Mouse (Mus musculus): ENCODE measurements around the gene Cfap221. TPM values are rescaled to one million over a fixed set of nuclear protein-coding genes. Genes with fewer than 3 reads are reported as not detected.

Gene Cfap221
- under 1 TPM; 0.36 to 0.44 TPM for total RNA-seq (2021)

DNA sequence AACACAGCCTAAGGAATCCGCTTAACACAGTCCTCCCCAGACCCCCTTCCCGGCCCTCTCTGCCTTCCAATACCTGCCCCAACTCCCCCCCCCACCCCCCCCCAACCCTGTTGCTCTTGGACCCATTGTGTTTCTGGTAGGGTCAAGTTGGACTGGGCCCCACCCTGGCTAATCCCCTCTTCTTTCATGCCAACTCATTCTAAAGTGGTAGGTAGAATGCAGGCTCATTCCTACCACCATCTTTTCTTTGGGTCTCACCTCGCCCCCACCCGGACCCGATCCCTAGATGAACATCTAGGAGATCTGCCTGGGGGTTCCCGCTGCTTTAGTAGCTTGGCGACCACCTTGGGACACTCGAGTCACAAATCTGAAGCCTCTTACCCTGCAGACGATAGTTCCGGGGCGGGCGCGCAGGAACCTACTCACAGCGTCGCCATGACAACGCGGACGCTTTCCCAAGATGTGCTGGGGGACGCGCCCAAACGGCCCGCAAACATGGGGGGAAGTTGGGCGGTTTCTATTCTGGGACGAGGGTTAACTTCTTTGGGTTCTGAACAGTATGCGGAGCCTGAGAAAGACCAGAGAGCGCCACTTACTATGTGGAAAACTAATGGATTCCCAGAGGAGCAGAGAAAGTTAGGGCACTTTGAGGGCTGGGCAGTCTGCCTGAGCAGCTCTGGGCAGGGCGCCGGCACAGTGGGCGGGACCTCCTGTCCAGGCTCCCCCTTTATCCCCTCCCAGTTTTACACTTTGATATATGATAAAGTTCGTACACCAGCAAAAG is at the start of gene Cfap221:
Cfap221 (minus strand) TSS at position 437 of the 784 bp plus-strand sequence.
- intact Hi-C loops (cut with DNase I), result no loop called here

DNA sequence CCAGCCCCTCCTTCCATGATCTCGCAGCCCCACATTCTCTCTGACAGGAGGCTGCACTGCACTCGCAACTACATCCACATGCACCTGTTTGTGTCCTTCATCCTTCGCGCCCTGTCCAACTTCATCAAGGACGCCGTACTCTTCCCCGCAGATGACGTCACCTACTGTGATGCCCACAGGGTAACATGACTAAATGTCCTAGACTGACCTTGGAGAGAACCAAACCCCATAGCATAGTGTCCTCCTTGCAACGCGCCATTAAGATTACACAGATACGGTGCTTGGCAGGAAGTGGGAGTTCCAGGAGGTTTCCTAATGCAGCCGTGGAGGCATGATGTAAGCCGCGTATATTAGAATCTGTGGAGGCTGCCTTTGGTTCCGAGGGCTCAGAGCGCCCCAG is 47.5 kb upstream of the Cfap221 start:
- DNase-seq, result no peak
- intact Hi-C loops (cut with DNase I), result no loop called here

More for the DNA sequence above, at the start of gene Cfap221:
- peak; percentile 62 for DNase-seq

DNA sequence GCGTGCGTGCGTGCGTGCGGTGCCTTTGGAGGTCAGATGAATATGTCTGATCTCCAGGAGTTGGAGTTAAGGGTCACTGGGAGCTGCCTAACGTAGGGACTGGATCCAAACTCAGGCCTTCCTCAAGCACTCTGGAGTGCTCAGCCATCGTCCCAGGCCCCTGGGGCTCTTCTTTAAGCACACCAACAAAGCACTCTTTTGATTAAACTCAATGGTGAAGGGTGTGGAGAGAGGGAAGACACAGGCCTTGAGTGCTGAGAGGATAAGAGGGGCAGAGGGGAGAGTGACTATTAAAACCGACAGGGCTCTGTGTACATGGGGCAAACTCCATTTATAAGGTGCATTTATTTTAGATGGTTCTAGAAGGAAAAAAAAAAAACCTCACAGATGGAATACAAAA is 45.4 kb upstream of the Cfap221 start:
- intact Hi-C loops (cut with DNase I), result no loop called here
- DNase-seq, result no peak

DNA sequence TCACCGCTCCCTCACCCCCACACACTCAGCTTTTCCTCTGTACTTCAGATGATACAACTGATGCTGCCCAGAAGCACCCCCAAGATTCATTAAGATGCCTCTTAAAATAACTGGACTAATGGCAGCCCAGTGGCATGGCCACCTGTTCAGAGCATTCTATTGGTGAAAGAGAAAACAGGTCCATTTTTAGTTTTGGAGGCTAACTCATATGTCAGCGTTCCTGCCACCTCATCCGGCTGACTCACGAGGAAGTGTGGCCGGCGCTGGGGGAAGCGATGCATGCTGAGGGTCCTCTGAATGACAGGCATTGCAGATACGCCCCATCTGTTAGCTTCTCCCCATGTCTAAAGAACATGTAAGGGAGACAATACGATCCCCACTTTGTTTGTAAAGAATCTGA is 41.6 kb upstream of the Cfap221 start:
- intact Hi-C loops (cut with DNase I), result no loop called here
- DNase-seq, result no peak

DNA sequence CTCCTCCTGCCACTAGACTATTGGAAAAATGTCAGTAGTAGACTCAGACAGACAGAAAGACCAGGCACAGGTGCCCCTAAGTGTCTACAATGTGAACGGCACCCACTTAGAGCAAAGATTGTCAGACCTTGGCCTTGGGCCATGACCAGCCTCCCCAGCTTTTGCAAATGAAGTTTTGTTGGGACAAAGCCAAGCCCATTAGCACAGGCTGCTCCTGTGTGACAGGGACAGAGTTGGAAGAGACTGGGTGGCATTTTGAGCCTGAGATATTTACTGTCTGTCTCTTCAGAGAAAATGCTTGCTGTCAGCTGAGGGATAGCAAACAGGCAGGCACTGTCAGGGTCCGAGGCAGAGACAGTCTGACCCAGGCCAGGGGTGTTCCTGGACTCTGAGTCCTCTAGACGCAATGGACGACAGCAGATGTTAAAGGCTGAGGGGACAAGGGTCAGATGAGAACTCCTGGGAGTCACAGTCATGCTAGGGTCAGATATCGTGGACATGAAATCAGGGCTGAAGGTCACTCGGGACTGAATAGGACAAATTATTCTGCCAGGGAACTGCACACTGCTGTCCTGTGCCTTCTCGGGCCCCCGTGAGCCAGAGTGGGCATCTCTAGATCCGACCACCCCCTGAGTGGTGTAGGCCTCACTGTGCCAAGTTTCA is 40.1 kb upstream of the Cfap221 start:
- intact Hi-C loops (cut with DNase I), result no loop called here
- DNase-seq, result peak; percentile 55

DNA sequence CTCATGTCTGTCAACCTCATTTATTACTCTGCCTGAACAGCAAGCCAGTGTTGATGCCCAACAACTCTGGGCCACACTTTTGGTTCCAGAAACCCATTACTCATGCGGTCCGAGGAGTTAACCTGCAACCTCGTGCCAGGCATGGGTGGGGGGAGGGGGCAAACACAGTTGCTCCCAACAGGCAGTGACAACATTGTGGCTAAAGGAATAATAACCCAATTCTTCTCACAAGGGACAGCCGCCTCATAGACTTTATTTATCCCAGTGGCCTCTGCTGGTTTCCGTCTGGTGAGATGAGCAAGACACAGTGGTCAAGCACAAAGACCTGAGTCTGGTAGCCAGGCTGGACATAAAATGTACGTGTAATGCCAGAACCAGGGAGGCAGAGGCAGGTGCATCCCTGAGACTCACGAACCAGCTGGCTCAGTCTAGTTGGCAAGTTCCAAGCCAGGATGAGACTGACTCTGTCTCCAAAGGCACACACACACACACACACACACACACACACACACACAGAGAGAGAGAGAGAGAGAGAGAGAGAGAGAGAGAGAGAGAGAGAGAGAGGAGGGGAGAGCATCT is 38.5 kb upstream of the Cfap221 start:
- intact Hi-C loops (cut with DNase I), result no loop called here
- no peak for DNase-seq

DNA sequence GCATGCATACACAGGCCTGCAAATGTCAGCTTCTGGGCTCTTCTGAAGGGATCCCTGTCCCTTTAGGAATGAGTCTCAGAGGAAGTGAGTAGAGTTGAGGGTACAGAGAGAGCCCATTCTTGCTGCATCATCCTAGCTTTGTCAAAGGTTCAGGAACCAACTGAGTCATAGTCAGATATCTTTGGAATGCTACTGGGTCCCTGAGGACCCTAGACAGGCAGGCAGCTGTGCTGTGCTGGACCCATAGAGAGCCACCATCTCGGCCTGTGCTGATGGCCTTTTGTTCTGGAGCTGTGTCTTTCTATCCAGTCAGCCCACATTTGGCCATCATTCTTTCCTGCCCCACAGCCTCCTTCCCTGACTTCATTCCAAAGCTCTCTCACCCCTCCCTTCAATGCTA is 37.8 kb upstream of the Cfap221 start:
- DNase-seq, result no peak

DNA sequence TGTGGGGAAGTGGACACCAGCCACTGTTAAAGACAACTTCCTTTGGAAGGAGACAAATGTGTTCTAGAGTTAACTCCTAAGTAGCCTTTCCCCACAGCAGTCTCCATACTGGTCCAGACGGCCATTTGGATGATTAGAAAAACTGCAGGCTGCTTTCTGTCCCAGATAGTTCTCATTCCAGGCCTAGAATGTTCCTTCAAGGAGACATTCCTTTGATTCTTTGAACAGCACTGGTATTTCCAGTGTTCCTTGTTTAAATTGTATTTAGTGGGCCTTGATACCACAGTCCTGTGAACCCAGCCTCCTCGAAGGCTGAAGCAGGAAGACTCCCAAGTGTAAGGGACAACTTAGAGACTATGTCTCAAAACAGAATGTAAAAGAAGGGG is 36.4 kb upstream of the Cfap221 start:
- DNase-seq, result no peak
- intact Hi-C loops (cut with DNase I), result no loop called here

More for the DNA sequence above, 37.8 kb upstream of the Cfap221 start:
- intact Hi-C loops (cut with DNase I), result no loop called here

DNA sequence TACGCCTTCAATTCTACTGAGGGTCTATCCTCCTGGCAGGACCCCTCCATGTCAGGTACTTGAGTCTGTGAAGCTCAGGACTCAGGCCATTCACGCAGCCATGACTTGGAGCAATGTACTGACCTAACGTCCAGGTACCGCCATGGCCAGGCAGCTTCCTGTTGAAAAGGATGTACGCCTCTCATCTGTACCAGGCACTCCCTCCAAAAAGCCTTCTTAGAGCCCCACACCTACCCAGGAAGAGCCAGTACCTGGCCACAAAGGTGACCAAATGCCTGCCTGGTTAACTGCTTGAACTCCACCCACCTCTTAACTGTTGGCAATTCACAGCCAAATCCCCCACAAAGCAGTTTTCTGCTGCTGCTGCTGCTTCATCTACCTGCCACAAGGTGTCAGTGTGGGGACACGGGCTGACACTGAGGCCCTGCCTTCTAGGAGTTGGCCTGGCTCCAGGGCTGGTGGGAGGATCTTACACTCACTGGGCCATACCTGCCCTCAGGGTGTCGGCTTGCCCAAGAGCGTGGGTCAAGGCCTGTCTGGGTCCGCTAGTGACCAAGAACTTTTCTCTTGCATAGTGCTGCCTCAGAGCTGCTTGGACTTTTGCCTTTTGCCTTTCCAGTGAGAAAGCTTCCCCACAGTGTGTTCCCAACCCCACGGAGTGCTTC is 35.9 kb upstream of the Cfap221 start:
- intact Hi-C loops (cut with DNase I), result no loop called here
- DNase-seq, result peak; percentile 89

DNA sequence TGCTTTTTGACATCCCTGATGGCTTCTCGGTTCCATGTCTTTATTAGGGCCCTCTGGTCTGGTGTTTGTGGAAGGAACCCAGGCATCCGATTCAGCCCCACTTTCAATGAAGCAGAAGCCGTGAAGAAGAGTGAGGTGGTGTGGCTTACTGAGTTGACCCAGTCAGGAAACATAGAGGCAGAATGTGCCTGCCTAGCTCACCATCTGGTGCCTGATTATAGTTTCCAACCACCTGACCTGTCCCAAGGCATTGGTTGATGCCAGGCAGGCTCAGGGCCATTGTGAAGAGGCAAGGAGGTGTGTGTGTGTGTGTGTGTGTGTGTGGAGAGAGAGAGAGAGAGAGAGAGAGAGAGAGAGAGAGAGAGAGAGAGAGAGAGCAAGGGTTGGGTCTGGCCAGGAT is 33.4 kb upstream of the Cfap221 start:
- intact Hi-C loops (cut with DNase I), result no loop called here
- DNase-seq, result peak; percentile 58

DNA sequence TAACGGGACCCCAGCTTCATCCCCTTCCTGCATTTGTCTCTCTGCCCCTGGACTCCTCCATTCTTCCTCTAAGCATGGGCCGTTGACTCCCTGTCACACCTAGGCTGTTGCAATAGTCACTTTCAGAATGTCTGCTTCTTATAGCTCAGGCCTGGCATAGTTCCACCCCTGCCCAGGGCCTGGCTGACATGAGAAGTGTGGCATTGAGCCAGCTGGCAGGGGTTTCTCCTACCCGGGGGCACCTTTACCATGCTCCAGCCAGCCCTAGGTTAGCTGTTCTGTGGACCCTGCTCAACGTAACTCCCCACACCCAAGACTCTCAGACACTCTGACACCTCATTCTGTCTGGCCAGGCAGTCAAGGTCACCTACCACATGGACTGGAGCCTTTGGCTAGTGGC is 30.7 kb upstream of the Cfap221 start:
- intact Hi-C loops (cut with DNase I), result no loop called here
- peak; percentile 80 for DNase-seq

DNA sequence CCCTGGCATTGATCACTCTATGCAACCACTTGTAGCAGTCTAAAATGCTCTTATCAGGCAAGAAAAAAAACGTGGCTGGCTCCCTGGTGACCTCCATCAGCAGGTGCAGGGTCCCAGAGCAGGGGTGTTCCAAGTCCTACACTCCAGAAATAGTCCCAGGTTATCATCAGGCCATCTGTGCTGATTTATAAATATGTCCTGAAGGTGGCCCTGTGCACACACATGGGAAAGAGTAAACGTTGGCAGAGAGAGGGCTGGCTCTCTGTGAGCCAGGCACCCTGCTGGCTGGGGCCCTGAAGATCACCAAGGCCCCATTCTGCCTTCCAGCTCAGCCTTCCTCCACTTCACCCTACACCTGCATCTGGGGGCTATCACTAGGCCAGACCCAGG is 28.0 kb upstream of the Cfap221 start:
- intact Hi-C loops (cut with DNase I), result no loop called here

DNA sequence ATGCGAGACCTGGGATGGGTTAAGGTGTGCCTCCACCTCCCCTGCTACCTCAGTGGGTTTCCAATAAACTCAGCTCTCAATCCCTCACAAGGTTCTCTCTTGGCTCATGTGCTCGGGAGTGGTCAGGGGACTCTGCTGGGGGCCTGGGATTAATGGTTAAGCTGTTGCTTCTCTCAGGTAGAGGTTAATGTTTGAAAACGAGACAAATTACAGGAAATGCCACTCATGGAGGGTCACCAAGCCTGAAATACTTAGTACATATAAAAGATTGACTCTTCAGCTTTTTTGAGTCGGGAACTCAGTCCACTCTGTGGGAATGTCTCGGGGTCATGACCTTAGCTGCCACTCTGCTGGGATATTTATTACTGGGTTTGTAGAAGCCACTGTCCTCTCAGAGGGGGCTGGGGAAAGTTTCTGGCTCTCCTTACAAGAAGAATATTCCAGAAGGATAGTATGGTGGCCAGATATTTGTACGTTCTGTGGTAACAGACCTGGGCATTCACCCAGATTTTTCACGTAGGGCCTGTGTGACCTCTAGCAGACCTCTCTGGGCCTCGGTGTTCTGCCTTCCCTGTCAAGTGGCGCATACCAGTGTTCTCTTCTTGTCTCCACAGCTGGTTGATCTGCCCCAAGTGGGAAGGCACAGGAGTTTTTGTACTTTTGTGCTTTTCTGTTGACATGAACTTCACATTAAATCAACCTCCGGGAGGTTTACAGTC is 27.5 kb upstream of the Cfap221 start:
- intact Hi-C loops (cut with DNase I), result no loop called here
- no peak for DNase-seq

More for the DNA sequence above, 28.0 kb upstream of the Cfap221 start:
- DNase-seq, result no peak

DNA sequence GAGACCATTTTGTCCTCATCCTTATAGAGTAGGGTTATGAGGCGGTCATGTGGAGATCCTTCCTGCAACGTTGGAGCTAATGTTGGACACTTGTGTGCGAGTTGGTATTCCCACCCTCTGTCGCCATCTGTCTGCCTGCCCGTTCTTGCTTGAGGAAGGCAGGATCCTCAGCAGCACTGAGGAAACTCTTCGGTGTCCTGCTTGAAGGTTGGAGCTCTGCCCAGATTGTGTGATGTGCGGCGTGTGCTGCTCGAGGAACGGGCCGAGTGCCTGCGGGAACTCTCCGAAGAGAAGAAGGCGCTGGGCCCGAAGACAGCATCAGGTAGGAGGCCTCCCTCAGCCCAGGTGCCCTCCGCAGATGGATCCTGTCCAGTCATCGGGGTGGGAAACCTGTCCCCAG is 24.9 kb upstream of the Cfap221 start:
- peak; percentile 27 for DNase-seq
- intact Hi-C loops (cut with DNase I), result no loop called here

DNA sequence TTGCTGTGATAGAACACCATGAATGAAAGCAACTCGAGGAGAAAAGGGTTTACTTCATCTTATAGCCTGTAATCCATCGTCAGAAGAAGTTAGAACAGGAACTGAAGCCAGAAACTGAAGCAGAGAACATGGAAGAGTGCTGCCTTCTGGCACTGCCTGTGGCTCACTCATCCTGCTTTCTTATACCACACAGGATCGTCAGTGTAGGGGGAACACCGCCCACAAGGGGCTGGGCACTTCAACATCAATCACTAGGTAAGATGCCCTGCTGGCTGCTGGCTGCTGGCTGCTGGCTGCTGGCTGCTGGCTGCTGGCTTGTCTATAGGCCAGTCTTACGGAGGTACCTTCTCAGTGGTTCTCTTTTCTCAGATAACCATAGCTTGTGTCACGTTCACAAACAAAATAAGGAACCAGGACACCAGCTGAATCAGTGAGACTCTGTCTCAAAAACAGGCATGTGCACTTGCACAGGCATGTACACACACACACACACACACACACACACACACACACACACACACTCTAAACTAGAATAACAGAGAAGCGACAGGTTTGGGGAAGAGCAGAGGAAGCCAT is 23.4 kb upstream of the Cfap221 start:
- no peak for DNase-seq
- intact Hi-C loops (cut with DNase I), result no loop called here

DNA sequence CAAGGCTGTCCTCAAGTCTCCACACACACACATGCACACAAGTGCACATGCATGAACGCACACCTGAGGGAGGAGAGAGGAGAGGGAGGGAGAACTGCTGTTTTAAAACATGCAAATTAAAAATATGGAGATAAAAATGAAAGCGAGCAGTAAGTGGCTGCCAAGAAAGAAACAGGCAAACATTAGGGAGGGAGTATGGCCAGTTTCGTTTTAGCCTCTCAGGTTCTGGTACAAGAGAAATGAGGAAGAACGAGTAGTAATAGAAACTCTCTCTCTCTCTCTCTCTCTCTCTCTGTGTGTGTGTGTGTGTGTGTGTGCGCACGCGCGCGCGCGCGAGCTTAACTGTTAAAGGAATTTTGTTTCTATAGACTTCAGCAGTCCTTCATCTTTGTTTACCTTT is 22.4 kb upstream of the Cfap221 start:
- intact Hi-C loops (cut with DNase I), result no loop called here
- DNase-seq, result no peak

DNA sequence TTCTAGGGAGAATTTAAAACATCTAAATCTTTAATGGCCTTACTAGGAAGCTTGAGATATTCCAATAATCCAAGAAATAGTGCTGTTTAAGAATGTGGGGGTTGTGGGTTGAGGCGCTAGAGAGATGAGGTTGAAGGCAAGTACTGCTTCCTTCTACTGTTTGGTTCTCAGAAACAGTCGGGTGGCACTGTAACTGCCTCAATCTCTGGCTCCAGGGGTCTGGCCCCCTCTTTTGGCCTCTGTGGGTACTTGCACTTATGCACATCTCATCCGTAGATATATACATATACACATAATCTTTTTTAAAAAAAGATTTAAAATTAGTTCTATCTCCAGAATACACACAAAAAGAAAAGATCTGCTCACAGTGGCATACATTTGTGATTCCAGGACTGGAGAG is 21.9 kb upstream of the Cfap221 start:
- intact Hi-C loops (cut with DNase I), result no loop called here
- DNase-seq, result no peak

DNA sequence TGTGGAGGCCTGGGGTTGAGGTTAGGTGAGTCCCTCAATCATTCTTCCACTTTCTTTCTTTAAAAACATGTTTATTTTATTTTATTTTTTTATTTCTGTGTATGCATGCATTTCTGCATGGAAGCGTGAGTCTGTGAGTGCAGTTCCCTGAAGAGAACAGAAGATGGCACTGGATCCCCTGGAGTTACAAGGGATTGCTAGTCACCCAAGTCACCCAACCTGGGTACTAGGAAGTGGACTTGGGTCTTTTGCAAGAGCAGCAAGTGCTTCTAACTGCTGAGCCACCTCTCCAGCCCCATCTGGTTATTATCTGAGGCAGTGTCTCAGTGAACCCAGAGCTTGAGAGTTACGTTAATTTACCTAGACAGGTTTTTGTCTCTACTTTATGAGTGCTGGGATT is 19.2 kb upstream of the Cfap221 start:
- intact Hi-C loops (cut with DNase I), result no loop called here
- DNase-seq, result no peak

DNA sequence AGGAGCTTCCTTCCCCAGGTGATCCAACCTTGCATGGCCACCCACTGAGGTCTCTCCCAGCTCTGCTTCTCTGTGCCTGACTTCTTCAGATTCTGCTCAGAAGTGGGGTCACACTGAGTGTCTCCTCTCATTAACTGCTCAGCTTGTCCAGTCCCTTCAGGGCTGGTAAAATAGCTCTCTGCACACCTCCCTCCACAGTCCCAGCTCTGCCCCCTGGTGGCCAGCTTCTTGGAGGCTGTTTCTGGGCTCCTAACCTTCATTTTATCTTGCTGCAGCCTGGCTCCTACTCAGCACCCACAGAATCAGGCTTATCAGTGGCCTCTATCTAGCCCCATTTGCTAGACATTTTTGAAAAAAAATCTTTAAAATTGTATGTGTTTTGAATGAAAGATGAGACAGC is 16.1 kb upstream of the Cfap221 start:
- intact Hi-C loops (cut with DNase I), result no loop called here
- peak; percentile 80 for DNase-seq

DNA sequence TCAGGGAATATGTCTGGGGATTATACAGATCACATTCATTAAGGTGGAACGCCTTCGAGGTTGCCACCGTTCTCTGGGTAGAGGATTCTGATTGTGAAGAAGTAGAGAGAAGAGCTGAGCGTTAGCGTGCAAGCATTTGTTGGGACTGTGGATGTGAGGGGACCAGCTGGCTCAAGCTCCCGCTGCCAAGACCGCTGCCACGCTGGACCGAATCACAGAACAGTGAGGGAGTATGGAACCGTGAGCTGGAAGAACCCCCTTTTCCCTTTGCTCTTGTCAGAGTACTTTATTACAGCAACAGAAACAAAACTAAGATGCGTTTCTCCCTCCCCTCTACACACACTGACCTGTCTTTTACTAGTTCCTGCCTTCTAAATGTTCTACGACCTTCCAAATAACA is 15.6 kb upstream of the Cfap221 start:
- no peak for DNase-seq
- intact Hi-C loops (cut with DNase I), result no loop called here
